Mouse (Mus musculus) brown adipose tissue, adult 24 weeks (tissue): Measurements from ENCODE around the gene Ankrd11. TPM values are rescaled to one million over a fixed set of nuclear protein-coding genes. Genes with fewer than 3 reads are reported as not detected.
A peak's percentile ranks its signal among the peaks of the same experiment; 100 is the strongest.

Source experiments
- H3K27ac ChIP-seq: fragments of 200-500 bp; replicated peaks from 2 replicates; pipeline ENCODE4 v1.5.1; 2012; ENCODE audit warnings: low read depth, mild to moderate bottlenecking, low read length
- H3K4me1 ChIP-seq: fragments of 200-500 bp; 2 replicates; pipeline ENCODE4 v1.6.1; 2012; ENCODE audit warnings: low read length, mixed read lengths; ENCODE audit not compliant: control insufficient read depth, insufficient read depth, insufficient read length
- H3K4me3 ChIP-seq: fragments of 200-500 bp; 2 replicates; pipeline ENCODE4 v1.5.1; 2012; ENCODE audit warnings: low read depth, mild to moderate bottlenecking, low read length, moderate library complexity; ENCODE audit not compliant: insufficient read depth
- polyA plus RNA-seq: library from polyadenylated mRNA; stranded (reverse); fragments of >200 nt; gene quantifications from 2 replicates; pipeline ENCODE4 v1.2.4, GENCODE M21; 2012; ENCODE audit not compliant: missing spikeins, insufficient read depth, insufficient read length

Ankrd11 gene
- polyA plus RNA-seq, 1 experiment = 37.9 TPM

DNA sequence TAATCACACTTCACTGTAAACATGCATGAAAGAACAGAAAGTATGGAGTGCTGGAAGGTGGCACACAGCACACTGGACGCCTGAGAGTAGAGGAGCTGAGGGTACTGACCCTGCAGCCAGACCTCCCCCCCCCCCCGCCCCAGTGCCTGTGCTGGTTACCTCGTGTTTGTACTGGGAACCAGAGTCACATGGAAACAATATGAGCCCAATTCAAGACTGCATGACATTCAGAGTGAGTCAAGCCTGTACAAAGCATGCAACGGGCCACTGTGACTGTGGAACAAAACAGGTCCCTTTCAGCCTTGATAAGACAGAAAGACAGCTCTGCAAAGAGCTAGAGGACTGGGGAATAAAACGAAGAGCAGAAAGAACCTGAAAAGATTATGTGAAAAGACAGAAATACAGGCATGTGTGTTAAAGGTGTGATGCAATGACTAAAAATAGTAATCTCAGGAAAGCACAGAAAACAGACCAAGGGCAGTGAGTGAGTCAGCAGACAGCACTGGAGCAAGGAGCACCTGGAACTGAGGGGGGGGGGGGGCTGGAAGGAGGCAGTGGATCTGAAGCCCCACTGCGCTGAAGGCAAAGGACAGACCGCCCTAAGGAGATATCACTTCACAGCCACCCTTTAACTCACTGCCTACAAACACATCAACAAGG lies 118.5 kb downstream of the Ankrd11 start:
- peak overlapping the region; percentile 94 for H3K27ac ChIP-seq
- H3K4me1 ChIP-seq = peaks cover 54% of the 10 kb centered on the region
- H3K4me3 ChIP-seq = no peak overlapping the region

DNA sequence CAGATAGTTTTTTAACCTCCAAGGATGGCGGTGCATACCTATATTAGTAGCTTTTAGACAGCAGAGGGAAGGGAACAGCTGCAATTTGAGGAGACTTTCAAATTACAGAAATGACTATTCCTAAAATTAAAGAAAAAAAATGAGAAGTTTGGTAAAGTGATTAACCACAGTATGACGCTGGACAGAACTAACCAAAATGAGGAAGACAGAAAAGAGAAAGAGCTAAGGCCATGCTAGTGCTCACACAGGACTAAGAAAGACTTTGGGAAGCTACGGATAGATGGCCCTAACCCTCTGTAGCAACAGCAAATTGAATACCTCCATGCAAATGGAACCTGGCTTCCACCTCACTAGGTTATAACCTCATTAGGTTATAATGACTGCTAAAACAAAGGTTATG lies 119.1 kb downstream of the Ankrd11 start:
- Histone ChIP-seq H3K4me1 (peaks cover 58% of the 10 kb centered on the region), H3K27ac (peak overlapping the region; percentile 49; the same call in 1 of the 2 replicates), H3K4me3 (no peak overlapping the region)

DNA sequence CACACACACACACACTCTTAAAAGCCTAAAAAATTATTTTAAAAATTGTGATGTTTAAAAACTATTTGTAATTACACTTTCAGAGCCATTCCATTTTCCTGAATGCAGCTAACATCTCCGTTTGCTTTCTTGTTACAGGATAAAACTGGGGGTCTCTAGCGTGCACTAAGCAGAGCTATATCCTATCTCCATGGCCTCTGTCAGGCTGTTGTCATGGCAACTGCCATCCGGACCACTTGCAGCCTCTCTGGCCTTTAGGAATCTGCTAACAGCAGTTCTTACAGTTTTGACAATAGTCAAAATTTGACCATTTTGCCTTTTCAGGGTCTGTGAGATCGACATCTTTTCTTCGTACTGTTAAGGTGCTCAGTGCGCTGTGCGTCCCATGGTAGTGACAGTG lies 121.2 kb downstream of the Ankrd11 start:
- Histone ChIP-seq H3K27ac (no peak overlapping the region), H3K4me3 (no peak overlapping the region), H3K4me1 (peaks cover 53% of the 10 kb centered on the region)

DNA sequence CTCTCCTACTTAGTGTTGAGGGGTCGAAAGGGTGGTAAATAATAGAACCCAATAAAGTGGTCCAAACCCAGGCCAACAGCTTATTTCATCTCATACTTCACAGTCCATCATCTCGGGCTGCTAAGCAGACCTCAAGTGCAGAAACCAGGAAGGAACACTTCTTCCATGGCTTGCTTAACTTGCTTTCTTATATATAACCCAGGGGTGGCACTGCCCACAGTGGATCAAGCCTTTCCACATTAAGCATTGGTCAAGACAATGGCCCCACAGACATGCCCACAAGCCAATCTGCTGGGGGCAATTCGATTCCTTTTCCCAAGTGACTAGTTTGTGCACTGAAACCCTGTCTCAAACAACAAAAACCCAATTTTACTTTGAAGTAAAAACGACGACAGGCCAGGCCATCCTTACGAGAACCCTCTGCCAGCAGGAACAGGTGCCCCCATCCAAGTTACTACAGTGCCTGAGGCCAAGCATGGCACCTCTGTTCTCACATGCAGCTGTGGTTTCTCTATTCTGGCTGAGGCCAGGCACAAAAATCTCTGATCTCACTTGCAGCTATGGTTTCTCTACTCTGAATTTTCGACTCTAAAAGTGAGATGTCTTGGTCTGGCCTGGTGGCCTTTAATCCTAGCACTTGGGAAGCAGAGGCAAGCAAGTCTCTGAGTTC lies 123.5 kb downstream of the Ankrd11 start:
- Histone ChIP-seq H3K4me1 (peaks cover 45% of the 10 kb centered on the region), H3K27ac (0 out of 2 replicates have a peak overlapping the region, but pooled peaks have one; percentile 3), H3K4me3 (no peak overlapping the region)

DNA sequence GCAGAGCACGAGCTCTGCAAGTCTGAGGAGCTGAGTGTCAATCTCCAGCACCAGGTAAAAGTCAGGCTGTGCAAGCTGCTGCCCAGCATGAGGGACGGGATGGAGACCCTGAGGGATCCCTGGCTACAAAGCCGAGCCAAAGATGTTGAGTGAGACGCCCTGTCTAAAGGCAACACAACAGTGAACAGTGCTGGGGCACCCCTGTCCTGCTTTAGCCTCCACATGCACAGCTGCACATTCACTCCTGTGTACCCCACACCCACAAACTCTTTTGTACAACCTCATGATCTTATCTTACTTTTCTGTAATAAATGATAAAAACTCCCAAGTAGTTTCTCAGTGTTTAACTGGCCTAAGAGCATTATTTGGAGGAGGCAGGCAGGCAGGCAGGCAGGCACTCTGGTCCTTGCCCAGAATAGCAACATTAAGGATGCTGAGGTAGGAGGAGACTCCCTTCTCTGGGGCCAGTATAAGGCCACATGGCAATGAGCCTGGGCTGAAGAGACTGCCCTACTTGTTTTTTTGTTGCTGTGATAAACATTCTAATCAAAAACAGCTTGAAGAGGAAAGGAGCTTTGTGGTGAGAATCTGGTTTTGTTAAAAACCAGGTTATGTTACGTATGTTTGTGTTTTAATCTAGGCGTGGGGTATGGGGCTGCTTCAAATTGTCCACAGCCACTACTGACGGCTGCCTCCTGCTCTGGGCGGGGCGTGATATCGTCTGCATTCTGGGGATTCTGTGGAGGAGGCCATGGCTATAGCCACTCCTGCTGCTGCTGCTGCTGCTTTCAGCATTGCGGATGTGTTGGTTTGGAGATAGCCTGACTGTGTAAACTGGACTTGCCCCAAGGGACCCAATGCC lies 124.3 kb downstream of the Ankrd11 start:
- H3K4me3 ChIP-seq = no peak overlapping the region
- 0 out of 2 replicates have a peak overlapping the region, but pooled peaks have one; percentile 39 for H3K27ac ChIP-seq
- H3K4me1 ChIP-seq = peaks cover 43% of the 10 kb centered on the region

DNA sequence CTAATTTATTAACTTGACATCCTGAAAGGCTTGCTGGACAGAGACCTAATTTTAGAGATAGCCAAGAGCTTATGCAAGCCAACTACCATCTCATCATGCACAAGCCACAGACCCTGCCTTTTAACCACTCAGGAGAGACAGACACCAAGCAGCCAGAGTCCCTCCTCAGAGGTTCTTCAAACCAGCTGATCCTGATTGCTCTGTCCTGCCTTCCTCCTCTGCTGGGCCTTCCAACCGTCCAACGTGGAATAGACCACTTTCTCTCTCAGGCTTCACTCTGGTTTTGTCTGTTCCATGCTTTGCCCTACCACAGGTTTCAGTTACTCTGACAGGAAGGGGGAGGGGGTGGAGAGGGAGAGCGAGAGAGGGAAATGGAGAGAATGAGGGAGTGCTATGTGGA lies 125.3 kb downstream of the Ankrd11 start:
- Histone ChIP-seq H3K27ac (no peak overlapping the region), H3K4me3 (no peak overlapping the region), H3K4me1 (peaks cover 37% of the 10 kb centered on the region)

DNA sequence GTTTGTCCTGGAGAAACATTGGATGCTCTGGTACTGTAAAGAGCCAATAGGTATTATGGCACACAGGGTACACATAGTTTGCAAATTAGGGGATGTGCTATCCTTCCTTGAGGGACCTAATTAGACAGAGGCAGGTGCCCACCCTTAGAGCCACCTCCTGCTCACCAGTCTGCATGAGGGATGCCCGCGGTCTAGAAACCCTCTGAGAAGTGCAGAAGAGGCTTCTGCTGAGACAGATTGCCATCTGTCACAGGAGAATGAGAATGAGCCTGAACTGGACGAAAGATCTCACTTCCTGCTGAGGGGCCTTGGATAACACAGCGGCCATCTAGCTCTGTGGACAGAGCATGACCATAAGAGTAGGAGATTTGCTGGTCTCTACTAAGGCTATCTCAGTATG lies 129.2 kb downstream of the Ankrd11 start:
- Histone ChIP-seq H3K4me3 (no peak overlapping the region), H3K27ac (no peak overlapping the region), H3K4me1 (peaks cover 14% of the 10 kb centered on the region)

DNA sequence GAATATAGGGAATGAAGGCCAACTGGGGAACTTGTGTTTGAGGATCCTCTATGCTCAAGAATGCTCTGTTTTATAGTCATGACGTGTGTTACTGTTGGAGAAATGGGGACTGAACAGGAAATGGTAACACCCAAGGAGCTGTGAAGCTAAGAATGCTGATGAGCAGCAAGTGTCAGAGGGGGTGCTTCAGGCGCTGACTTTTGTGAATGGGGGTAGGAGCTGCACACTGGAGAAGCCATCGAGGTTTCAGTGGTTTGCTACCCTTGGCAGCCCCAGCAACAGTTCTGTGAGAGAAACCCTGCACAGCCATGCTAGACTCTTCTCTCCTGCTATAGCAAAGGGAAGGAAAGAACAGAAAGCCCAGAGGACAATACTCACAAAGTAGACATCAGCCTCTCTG lies 129.9 kb downstream of the Ankrd11 start:
- H3K4me3 ChIP-seq = no peak overlapping the region
- H3K27ac ChIP-seq = 0 out of 2 replicates have a peak overlapping the region, but pooled peaks have one; percentile 13
- peaks cover 7% of the 10 kb centered on the region for H3K4me1 ChIP-seq

DNA sequence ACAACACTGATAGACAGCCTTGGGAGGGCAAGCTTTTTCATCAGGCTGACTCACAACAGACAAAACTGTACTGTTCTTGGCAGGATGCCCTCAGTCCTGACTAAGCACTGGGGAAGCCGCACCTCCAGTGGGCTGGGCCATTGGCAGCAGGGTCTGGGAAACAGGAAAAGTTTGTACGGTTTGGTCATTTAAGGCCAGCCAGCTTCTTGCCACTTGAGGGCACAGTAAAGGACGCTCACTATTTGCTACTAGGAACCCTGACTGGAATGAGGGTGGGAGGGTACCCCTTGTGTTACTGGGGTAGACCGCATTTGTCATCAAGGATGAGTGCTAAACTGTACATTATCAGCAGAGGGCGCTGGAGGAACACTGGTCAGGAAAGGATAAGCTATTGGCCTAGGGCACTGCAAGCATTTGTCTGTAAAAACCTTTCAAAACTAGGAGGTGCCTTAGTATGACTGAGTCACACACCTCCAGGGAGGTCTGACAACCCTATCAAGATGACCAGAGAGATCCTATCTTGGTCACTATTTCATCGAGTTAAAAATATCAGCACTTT lies 135.5 kb downstream of the Ankrd11 start:
- Histone ChIP-seq H3K4me3 (peak overlapping the region; percentile 27; the same call in 1 of the 2 replicates), H3K4me1 (peaks cover 21% of the 10 kb centered on the region), H3K27ac (peak overlapping the region; percentile 76)

DNA sequence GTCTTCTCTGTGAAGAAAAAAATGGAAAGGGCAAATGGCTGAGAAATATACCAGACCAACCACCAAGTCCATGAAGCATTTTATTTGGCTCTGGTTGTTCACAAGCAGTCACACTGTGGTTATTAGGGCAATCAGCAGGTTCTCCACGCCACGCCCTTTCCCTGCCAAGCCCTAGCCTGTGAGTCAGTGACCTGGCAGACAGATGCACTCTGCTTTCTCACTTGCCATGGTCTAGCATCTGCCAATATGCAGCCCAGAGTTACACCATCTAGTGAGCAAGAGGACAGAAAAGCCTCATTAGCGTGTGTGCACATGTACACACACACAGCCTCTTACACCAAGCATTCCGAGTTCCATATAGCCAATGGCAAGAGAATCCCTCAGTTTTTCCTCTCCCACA lies 136.7 kb downstream of the Ankrd11 start:
- peaks cover 26% of the 10 kb centered on the region for H3K4me1 ChIP-seq
- H3K27ac ChIP-seq = peak overlapping the region; percentile 64
- no peak overlapping the region for H3K4me3 ChIP-seq

DNA sequence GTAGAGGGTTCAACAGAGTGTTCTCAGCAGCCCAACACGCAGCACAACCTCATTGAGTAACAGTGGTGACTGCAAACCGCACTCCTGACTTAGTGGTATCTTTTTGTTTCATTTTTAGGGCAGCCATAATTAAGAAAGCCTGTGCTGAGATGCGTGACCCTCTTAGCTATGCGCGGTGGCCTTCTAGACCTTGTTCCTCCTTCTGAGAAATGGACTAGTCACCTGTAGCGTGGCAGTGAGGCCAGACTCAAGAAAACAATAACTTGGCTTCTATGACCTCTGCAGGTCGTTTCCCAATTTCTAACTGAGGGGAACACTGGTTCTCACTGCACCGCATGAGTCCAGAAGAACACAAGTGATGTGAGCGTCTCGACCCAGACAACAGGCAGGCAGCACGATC lies 137.6 kb downstream of the Ankrd11 start:
- Histone ChIP-seq H3K4me1 (peaks cover 29% of the 10 kb centered on the region), H3K27ac (peak overlapping the region; percentile 62), H3K4me3 (no peak overlapping the region)

DNA sequence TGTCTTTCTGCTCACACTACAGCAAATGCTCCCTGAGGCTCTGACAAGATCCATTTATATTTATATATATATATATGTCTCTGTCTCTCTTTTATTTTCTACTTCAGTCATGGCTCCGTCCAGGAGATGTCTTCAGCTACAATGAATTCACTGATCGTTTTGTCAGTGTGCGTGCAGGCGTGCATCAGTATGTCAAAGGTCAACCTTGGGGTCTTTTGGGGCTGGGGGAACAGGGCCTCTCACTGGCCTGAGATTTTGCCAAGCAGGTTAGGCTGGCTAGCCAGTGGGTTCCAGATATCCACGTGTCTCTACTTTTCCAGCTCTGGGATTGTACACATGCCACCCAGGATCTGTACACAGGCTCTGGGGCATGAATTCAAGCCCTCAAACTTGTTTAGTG lies 139.1 kb downstream of the Ankrd11 start:
- Histone ChIP-seq H3K4me1 (peaks cover 32% of the 10 kb centered on the region), H3K4me3 (no peak overlapping the region), H3K27ac (peak overlapping the region; percentile 31; the same call in 1 of the 2 replicates)

DNA sequence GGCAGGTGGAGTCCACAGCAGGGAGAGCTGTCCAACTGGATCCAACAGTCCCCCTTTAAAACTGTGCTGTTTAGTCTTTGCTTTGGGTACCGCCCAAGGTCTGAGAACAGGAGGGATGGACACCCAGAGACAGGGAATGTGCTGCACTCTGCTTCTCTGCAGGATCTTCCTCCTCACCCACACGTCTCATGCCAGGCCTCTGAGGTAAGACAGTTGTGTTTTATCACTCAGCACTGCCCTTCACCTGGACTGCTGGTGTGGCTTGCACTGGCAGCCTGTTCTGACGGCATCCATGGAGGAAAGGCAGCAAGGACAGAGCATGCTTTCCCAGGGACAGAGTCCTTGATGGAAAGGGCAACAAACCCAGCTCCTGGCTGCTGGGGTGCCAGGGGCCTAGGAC lies 139.5 kb downstream of the Ankrd11 start:
- Histone ChIP-seq H3K27ac (peak overlapping the region; percentile 84), H3K4me1 (peaks cover 33% of the 10 kb centered on the region)

DNA sequence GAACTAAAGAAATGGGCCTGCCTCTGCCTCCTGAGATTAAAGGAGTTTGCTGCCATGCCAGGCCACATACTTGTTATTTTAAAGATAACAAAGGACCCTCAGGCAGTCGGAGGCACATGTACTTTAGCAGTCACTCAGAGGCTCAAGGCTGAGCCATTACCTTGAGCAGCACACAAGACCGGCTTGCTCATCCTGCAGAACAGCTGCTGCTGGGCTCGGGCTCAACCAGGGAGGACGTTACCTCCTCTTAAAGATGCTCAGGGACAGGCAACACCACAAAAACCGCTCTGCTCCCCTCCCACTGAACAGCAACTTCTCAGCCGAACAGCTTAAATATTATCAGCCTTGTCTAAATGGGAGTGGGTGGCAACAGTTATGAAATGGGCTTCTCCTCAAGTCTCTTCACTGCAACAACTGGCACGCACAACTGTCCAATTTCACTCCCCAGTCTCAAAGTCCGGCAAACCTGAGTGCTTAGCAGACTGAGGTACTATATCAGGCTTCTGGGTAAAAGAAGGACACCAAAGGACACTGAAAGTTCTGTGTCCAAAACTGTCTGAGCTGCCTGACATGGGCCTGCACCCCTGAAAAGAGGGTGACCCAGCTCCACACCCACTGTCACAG lies 140.1 kb downstream of the Ankrd11 start:
- Histone ChIP-seq H3K4me3 (no peak overlapping the region), H3K27ac (peak overlapping the region; percentile 84), H3K4me1 (peaks cover 33% of the 10 kb centered on the region)

More for the DNA sequence above, 139.5 kb downstream of the Ankrd11 start:
- H3K4me3 ChIP-seq = no peak overlapping the region
